Mouse (Mus musculus) ES-Bruce4 (cell line): ENCODE measurements around the gene Gm20390. TPM values are rescaled to one million over a fixed set of nuclear protein-coding genes. Genes with fewer than 3 reads are reported as not detected.

ENCODE experiments used
- H3K27ac ChIP-seq: 2 replicates; pipeline ENCODE4 v1.5.1; 2012; ENCODE audit warnings: low read length, inconsistent platforms; ENCODE audit not compliant: insufficient read depth
- H3K27me3 ChIP-seq: 2 replicates; pipeline ENCODE4 v1.6.1; 2012; ENCODE audit warnings: mild to moderate bottlenecking, low read length, inconsistent platforms; ENCODE audit not compliant: control insufficient read depth, poor library complexity, insufficient read depth, severe bottlenecking
- H3K36me3 ChIP-seq: 2 replicates; pipeline ENCODE4 v1.6.1; 2012; ENCODE audit warnings: inconsistent platforms, mild to moderate bottlenecking, low read length, moderate library complexity; ENCODE audit not compliant: control insufficient read depth, poor library complexity, insufficient read depth, severe bottlenecking
- H3K4me1 ChIP-seq: one replicate; pipeline ENCODE4 v1.8.1; 2011; ENCODE audit warnings: low read length; ENCODE audit not compliant: control insufficient read depth, insufficient read depth
- H3K4me3 ChIP-seq: 2 replicates; pipeline ENCODE4 v1.5.1; 2011; ENCODE audit warnings: low read depth, mild to moderate bottlenecking, low read length
- H3K9ac ChIP-seq: 2 replicates; pipeline ENCODE4 v1.6.1; 2012; ENCODE audit warnings: low read depth, mild to moderate bottlenecking, inconsistent platforms; ENCODE audit not compliant: poor library complexity, severe bottlenecking
- H3K9me3 ChIP-seq: replicated peaks from 2 replicates; pipeline ENCODE4 v1.6.1; 2012; ENCODE audit warnings: mild to moderate bottlenecking, low read length, inconsistent platforms; ENCODE audit not compliant: control insufficient read depth, poor library complexity, insufficient read depth, severe bottlenecking
- CTCF ChIP-seq: IDR thresholded peaks from one replicate; pipeline ENCODE4 v1.8.1; 2011; ENCODE audit warnings: low read depth, low read length
- EP300 ChIP-seq: IDR thresholded peaks from 2 replicates; pipeline ENCODE4 v1.6.1; 2011; ENCODE audit warnings: low read depth, low read length; ENCODE audit not compliant: insufficient read depth
- POLR2A ChIP-seq: IDR thresholded peaks from one replicate; pipeline ENCODE4 v1.8.1; 2011; ENCODE audit warnings: low read length; ENCODE audit not compliant: insufficient read depth
- polyA plus RNA-seq: library from polyadenylated mRNA; stranded (reverse); fragments of >200 nt; gene quantifications from 2 replicates; pipeline ENCODE4 v1.2.4, GENCODE M21; 2011; ENCODE audit warnings: low read depth; ENCODE audit not compliant: missing spikeins, insufficient read depth, insufficient read length

Gene Gm20390
- polyA plus RNA-seq, 1 experiment: 150 TPM

- peak overlapping the region; percentile 92 for H3K27ac ChIP-seq
- H3K4me1 ChIP-seq: peaks cover 6% of the 10 kb centered on the region
- no peaks in the 10 kb centered on the region for H3K9me3 ChIP-seq
- H3K27me3 ChIP-seq: no peaks in the 10 kb centered on the region
- peaks cover 54% of the 10 kb centered on the region for H3K36me3 ChIP-seq
- H3K4me3 ChIP-seq: no peak overlapping the region
- no peak overlapping the region for H3K9ac ChIP-seq
- TF ChIP-seq EP300 (no peak), POLR2A (no peak), CTCF (no peak)
Observed at GRCm38 (mm10) chr11:93957746-93958145, 10.3 kb downstream of the Gm20390 start.

DNA sequence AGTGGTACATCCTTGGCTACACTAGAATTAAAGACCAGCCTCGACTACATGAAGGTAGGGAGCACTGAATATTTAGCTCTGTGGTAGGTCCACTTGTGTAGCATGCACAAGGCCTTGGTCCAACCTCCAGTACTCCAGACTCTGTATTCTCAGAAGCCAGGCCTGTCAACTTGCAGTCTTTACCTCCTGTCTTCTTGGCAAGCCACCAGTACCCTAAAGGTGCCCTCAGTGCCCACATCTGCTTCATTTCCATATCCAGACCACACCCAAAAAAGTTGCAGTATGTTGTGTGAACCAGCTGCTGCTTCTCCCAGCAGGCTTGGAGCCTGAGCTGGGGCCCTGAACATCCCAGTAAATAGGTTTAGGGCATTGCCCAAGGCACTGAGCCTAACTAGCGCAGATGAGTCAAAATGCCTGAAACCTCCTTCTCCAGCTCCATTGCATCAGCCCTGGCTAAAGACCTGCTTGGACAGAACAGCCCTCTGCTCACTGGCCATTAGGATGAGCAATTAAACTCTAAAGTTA lies 11.0 kb downstream of the Gm20390 start:
- H3K9ac ChIP-seq: no peak overlapping the region; the same call in 1 of the 2 replicates
- H3K27me3 ChIP-seq: no peaks in the 10 kb centered on the region
- H3K4me3 ChIP-seq: no peak overlapping the region
- TF ChIP-seq EP300 (no peak), CTCF (no peak), POLR2A (no peak)
- H3K9me3 ChIP-seq: no peaks in the 10 kb centered on the region
- peaks cover 54% of the 10 kb centered on the region for H3K36me3 ChIP-seq
- H3K27ac ChIP-seq: peak overlapping the region; percentile 92
- H3K4me1 ChIP-seq: peaks cover 6% of the 10 kb centered on the region

GRCm38 (mm10) chr11:93956159-93956558 lies 11.9 kb downstream of the Gm20390 start, which contains the start of gene Nme2:
Gene Nme2 (minus strand): TSS chr11:93956259.
- Histone ChIP-seq H3K27me3 (no peaks in the 10 kb centered on the region), H3K36me3 (peaks cover 55% of the 10 kb centered on the region), H3K9ac (peak within 1 kb of the TSS; percentile 77), H3K27ac (peak within 1 kb of the TSS; percentile 92), H3K4me3 (peak within 1 kb of the TSS; percentile 80), H3K4me1 (peaks cover 6% of the 10 kb centered on the region), H3K9me3 (no peaks in the 10 kb centered on the region)
- no peak for TF ChIP-seq POLR2A
- TF ChIP-seq CTCF: no peak
- no peak for TF ChIP-seq EP300

DNA sequence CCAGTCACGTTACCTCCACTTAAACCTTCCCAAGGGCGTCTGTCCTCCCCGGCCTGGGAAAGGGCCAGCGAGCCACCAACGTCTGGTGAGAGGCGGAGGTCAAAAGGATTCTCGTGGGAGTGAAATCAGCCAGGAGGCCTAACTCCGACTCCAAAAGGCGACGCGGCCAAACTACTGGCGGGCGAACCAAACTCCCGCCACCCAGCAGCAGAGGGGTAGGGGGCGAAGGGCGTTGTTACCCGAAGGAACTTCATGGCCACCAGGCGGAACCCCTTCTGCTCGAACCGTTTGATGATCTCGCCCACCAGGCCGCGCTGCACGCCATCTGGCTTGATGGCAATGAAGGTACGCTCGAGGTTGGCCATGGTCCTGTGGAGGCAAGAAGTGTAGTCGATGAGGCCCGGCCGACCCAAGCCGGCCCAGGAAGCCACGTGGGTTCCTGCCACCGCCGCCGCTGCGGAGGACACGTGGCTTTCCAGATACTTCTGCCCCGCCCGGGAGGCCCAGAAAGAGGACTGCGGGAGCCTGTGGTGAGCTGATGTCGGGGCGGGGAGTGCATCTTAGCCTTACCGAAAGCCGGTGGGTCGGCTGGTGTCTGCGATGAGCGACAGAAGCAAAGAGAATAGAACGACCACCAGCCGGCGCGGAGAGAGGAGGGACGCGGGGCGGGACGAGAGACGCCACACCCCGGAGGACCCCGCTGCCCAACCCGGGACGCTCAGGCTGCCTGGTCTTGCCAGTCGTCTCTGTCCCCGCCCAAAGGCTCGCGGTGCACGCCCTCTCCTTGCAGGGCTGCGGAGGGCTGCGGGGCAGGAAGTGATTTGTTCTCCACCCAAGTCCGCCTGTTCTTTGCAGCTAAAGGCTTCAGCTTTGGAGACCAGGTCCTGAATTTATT lies 12.6 kb downstream of the Gm20390 start:
- peak overlapping the region; percentile 92 for H3K27ac ChIP-seq
- peak overlapping the region; percentile 80 for H3K4me3 ChIP-seq
- peak overlapping the region; percentile 77 for H3K9ac ChIP-seq
- no peaks in the 10 kb centered on the region for H3K27me3 ChIP-seq
- TF ChIP-seq POLR2A: peak; percentile 39
- no peak for TF ChIP-seq CTCF
- peaks cover 56% of the 10 kb centered on the region for H3K36me3 ChIP-seq
- no peaks in the 10 kb centered on the region for H3K9me3 ChIP-seq
- peaks cover 6% of the 10 kb centered on the region for H3K4me1 ChIP-seq

- H3K36me3 ChIP-seq: peaks cover 59% of the 10 kb centered on the region
- TF ChIP-seq POLR2A (no peak), CTCF (no peak), EP300 (no peak)
- H3K27ac ChIP-seq: peak overlapping the region; percentile 79
- H3K4me3 ChIP-seq: peak overlapping the region; percentile 80
- H3K4me1 ChIP-seq: peaks cover 6% of the 10 kb centered on the region
- peak overlapping the region; percentile 77 for H3K9ac ChIP-seq
- H3K27me3 ChIP-seq: no peaks in the 10 kb centered on the region
- no peaks in the 10 kb centered on the region for H3K9me3 ChIP-seq
Observed at GRCm38 (mm10) chr11:93954738-93955255, 13.3 kb downstream of the Gm20390 start.
